Mouse (Mus musculus): ENCODE measurements around the gene Zfhx2. TPM values are rescaled to one million over a fixed set of nuclear protein-coding genes. Genes with fewer than 3 reads are reported as not detected.
A peak's percentile ranks its signal among the peaks of the same experiment; 100 is the strongest.

Zfhx2 gene
- polyA plus RNA-seq, 1 experiment from 2014 or later: 1.0 TPM

DNA sequence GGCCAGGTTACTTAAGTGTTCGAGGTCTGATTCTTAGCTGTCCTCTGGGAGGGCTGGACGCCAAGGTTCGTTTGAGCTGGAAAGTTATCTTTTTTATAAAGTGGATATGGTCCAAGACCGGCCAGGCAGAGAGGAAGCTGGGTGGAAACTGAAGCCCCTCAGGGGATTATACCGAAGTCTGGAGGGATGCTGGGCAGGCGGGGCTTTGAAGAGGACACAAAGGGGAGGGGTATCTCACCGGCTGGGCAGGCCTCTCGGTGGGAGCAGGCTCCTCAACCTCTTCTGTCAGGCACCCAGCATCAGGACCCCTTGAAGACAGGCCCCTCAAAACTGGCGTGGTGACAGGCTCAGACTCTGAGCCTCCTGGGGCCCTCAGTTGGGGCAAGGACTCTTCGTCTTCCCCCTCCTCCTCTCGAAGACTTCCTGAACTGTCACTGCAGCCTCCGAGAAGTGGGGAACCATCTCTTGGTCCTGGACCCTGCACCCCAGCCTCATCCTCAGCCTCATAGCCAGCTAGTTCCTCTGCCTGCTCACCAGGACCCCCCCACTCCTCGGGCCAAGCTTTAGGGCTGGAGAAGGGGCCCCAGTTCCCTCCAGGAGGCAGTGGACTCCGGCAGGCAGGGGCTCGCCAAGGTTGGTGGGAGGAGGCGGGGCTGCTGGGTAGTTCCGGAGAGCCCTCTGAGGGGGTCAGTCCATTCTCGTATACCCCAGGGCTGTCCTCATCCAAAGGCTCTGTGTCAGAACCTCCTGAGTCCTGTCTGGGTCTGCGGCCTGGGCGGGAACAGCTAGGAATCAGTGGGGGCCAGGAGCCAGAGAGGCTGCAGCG is 17.1 kb upstream of the Zfhx2 start:
- WGBS: 24% methylated on average over 18 of the region's 21 CpGs
- H3K27me3 ChIP-seq (ENCODE audit: control insufficient read depth, insufficient read depth, low read length): peaks cover 5% of the 10 kb centered on the region; the same call in 1 of the 2 replicates
- TF ChIP-seq EP300 (optimal IDR thresholded peaks at IDR 0.05) (no peak), CTCF (IDR thresholded peaks at IDR 0.05; ENCODE audit: low read depth) (no peak)
- no peak overlapping the region for H3K27ac ChIP-seq (replicated peaks)
- H3K9me3 ChIP-seq (ENCODE audit: control insufficient read depth, low read length): no peaks in the 10 kb centered on the region
- no peak overlapping the region for H3K4me2 ChIP-seq (replicated peaks; ENCODE audit: low read depth)
- no peaks in the 10 kb centered on the region for H3K36me3 ChIP-seq (ENCODE audit: control insufficient read depth, insufficient read depth, low read length)
- H3K4me1 ChIP-seq (replicated peaks; ENCODE audit: control insufficient read depth, insufficient read depth): peaks cover 5% of the 10 kb centered on the region; the same call in 1 of the 2 replicates
- H3K9ac ChIP-seq (ENCODE audit: low read length): no peak overlapping the region
- no peak overlapping the region for H3K4me3 ChIP-seq (ENCODE audit: low read depth, low read length)
- ATAC-seq (ENCODE audit: low FRiP score, low TSS enrichment) (no peak), DNase-seq (ENCODE audit: low spot score) (peak; percentile 24)

DNA sequence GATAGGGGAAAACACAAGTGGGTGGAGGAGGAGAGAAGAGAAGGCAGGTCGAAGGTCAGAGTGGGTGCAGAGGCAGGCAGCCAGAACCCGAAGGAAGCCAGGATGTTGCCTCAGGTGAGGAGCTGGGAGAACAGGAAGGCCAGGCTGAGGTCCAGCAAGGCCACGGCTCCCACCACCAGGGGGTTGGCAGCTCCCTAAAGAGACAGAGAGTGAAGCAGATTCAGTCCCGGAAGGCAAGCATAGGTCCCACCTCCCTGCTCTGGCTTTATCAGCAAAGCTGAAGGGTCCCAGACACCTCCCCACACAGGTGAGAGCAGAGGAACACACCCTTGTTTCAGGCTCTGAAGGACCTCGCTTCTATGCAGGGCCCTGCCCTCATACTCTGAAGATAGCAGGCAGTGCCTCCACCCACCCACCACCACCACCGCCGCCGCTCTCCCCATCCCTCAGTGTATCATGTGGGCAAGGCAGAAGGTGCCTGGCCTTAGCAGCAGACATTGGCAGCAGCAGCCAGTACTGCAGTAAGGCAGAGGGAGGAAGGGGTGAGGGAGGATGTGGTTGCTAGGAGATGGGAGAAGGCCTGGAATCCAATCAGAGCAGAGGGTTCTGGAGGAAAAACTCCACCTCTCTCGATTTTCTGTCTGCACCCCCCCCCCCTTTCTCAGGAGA is 16.2 kb upstream of the Zfhx2 start:
- Histone ChIP-seq H3K4me2 (replicated peaks; ENCODE audit: low read depth) (no peak overlapping the region), H3K36me3 (ENCODE audit: control insufficient read depth, insufficient read depth, low read length) (no peaks in the 10 kb centered on the region; the same call in 1 of the 2 replicates), H3K4me3 (ENCODE audit: low read depth, low read length) (no peak overlapping the region), H3K27ac (replicated peaks) (no peak overlapping the region), H3K9me3 (ENCODE audit: control insufficient read depth, low read length) (no peaks in the 10 kb centered on the region), H3K9ac (ENCODE audit: low read length) (no peak overlapping the region), H3K27me3 (ENCODE audit: control insufficient read depth, insufficient read depth, low read length) (no peaks in the 10 kb centered on the region), H3K4me1 (replicated peaks; ENCODE audit: control insufficient read depth, insufficient read depth) (peaks cover 2% of the 10 kb centered on the region; the same call in 1 of the 2 replicates)
- 32% methylated on average over 9 of the region's 9 CpGs for WGBS
- ATAC-seq (ENCODE audit: low FRiP score, low TSS enrichment) (no peak), DNase-seq (ENCODE audit: low spot score) (peak; percentile 27)
- no peak for TF ChIP-seq EP300 (optimal IDR thresholded peaks at IDR 0.05)
- TF ChIP-seq CTCF (IDR thresholded peaks at IDR 0.05; ENCODE audit: low read depth): no peak; the same call in 1 of the 2 replicates

DNA sequence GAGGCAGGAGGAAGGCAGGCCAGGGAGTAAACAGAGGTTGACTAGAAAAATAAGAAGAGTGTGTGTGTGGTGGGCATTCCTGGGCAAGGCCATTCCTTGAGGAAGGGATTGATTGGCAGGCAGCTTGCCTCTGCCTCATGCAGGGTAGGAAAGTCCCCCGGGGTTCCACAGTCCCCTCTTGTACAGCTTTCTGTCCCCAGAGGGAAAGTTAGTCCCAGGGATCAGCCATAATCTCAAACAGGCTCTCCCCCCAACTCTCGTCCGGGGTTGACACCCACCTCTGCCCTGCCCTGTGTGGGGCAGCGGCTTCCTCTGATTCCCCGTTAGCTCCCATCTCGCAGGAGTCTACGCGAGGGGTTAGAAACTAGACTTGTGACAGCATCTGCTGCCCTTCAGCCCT is 14.9 kb upstream of the Zfhx2 start:
- TF ChIP-seq EP300 (optimal IDR thresholded peaks at IDR 0.05) (no peak), CTCF (IDR thresholded peaks at IDR 0.05; ENCODE audit: low read depth) (no peak)
- WGBS: 85% methylated on average over 8 of the region's 8 CpGs
- Histone ChIP-seq H3K9ac (ENCODE audit: low read length) (no peak overlapping the region), H3K27me3 (ENCODE audit: control insufficient read depth, insufficient read depth, low read length) (no peaks in the 10 kb centered on the region), H3K36me3 (ENCODE audit: control insufficient read depth, insufficient read depth, low read length) (no peaks in the 10 kb centered on the region; the same call in 1 of the 2 replicates), H3K4me1 (replicated peaks; ENCODE audit: control insufficient read depth, insufficient read depth) (peaks cover 2% of the 10 kb centered on the region; the same call in 1 of the 2 replicates), H3K4me3 (ENCODE audit: low read depth, low read length) (no peak overlapping the region), H3K27ac (replicated peaks) (no peak overlapping the region), H3K4me2 (replicated peaks; ENCODE audit: low read depth) (no peak overlapping the region), H3K9me3 (ENCODE audit: control insufficient read depth, low read length) (no peaks in the 10 kb centered on the region)
- ATAC-seq (ENCODE audit: low FRiP score, low TSS enrichment): no peak
- DNase-seq (ENCODE audit: low spot score): no peak

DNA sequence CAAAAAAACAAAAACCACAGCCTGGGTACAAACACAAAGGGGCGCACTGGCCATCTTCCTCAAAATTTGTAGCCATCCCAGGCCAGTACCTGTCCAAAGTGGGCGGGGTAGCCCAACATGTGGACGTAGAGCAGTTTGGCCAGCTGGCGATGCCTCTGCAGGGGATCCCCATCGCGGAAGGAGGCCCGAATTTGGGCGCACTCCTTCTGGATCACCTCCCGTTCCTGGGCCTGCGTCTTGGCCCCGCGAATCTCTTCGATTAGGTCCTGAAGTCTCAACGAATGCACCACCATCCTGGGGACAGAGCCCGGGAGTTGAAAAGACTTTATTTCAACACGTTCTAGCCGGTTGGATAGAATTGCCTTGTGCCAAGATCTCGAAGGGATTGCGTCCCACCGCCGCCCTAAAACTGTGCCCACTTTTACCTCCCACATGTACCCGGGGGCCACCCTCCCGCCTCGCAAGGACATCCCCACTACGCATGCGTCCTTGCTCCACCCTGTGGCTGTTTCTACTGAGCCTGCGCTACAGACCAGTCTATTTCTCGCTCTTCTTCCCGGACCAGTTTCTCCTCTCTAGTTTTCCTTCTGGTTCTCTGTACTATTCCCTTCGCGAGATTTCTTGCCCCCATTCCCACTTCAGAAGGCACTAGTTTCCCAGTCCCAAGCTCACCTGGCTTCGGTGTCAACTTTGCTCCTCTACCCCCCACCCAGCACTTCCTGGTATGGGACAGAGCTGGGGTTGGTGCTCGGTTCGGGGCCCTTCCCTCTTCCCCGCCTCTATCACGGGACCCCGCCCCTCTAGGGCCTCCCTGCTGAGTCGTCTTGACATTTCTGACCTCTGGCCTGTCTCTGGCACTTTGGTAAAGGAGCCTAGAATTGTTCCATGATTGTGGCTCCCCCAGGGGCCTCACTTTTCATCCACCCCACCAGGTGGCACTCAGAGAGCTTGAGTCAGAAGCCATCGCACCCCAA is 14.0 kb upstream of the Zfhx2 start, which contains the start of gene Ap1g2:
Gene Ap1g2, minus strand, starts transcription at position 758 of the 974 bp plus-strand sequence.
- peak; percentile 84 for DNase-seq (ENCODE audit: low spot score)
- Histone ChIP-seq H3K9me3 (ENCODE audit: control insufficient read depth, low read length) (no peaks in the 10 kb centered on the region), H3K27me3 (ENCODE audit: control insufficient read depth, insufficient read depth, low read length) (no peaks in the 10 kb centered on the region), H3K4me3 (ENCODE audit: low read depth, low read length) (peak within 1 kb of the TSS; percentile 53), H3K4me2 (replicated peaks; ENCODE audit: low read depth) (peak within 1 kb of the TSS; percentile 95), H3K4me1 (replicated peaks; ENCODE audit: control insufficient read depth, insufficient read depth) (peaks cover 2% of the 10 kb centered on the region; the same call in 1 of the 2 replicates), H3K27ac (replicated peaks) (peak within 1 kb of the TSS; percentile 88), H3K36me3 (ENCODE audit: control insufficient read depth, insufficient read depth, low read length) (peaks cover 2% of the 10 kb centered on the region; the same call in 1 of the 2 replicates), H3K9ac (ENCODE audit: low read length) (peak within 1 kb of the TSS; percentile 63)
- ATAC-seq (ENCODE audit: low FRiP score, low TSS enrichment): peak; percentile 82
- WGBS: under 1% methylated on average over 39 of the region's 39 CpGs
- TF ChIP-seq EP300 (optimal IDR thresholded peaks at IDR 0.05) (no peak), CTCF (IDR thresholded peaks at IDR 0.05; ENCODE audit: low read depth) (peak; percentile 47)

DNA sequence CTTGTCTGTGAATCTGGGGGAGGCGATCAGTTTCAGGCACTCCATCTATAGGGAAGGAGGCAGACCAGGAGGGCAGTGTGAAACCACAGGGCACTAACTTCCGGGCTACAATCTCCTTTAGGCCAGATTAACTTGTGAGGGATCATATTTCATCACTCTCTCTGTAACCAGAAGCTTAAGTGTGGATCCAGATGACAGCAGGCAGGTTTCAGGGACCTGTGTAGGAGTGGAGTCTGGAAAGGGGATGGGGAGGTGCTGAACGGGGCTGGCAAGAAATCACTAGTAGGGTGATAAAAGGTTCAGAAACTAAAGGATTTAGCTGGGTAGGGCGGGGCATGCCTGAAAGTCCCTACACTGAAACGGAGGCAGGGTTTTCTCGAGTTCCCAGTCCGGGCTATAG is 13.3 kb upstream of the Zfhx2 start:
- peaks cover 2% of the 10 kb centered on the region; the same call in 1 of the 2 replicates for H3K4me1 ChIP-seq (replicated peaks; ENCODE audit: control insufficient read depth, insufficient read depth)
- WGBS: 8% methylated on average over 7 of the region's 7 CpGs
- peak overlapping the region; percentile 63; the same call in 1 of the 2 replicates for H3K9ac ChIP-seq (ENCODE audit: low read length)
- peak overlapping the region; percentile 53 for H3K4me3 ChIP-seq (ENCODE audit: low read depth, low read length)
- H3K27me3 ChIP-seq (ENCODE audit: control insufficient read depth, insufficient read depth, low read length): no peaks in the 10 kb centered on the region
- peak overlapping the region; percentile 95 for H3K4me2 ChIP-seq (replicated peaks; ENCODE audit: low read depth)
- TF ChIP-seq EP300 (optimal IDR thresholded peaks at IDR 0.05): no peak
- TF ChIP-seq CTCF (IDR thresholded peaks at IDR 0.05; ENCODE audit: low read depth): no peak
- peak overlapping the region; percentile 88 for H3K27ac ChIP-seq (replicated peaks)
- peak; percentile 35 for ATAC-seq (ENCODE audit: low FRiP score, low TSS enrichment)
- peak; percentile 36 for DNase-seq (ENCODE audit: low spot score)
- H3K9me3 ChIP-seq (ENCODE audit: control insufficient read depth, low read length): no peaks in the 10 kb centered on the region
- peaks cover 4% of the 10 kb centered on the region; the same call in 1 of the 2 replicates for H3K36me3 ChIP-seq (ENCODE audit: control insufficient read depth, insufficient read depth, low read length)
